Comparison of ENCODE assay signal across 20 mouse cellular contexts in the genomic region with DNA sequence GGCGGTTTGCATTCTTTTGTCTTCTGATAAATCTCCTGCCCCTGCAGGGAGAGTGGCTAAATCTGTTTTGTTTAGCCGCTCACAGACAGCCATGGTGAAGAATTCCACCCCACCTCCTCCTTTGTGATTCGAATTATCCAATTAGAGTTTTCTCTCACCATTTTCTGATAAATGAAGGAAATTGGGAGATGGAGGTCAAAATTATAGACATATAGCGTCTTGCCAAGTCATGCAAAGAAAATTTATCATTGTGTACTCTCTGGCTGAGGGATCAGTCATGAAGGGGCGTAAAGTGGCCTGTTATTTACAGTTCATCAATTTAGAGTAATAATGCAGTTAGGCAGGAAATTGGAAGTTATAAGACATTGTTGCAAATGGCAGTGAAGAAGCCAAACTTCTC.
DNase-seq lines count a peak whose midpoint lies in the region; ATAC-seq and TF ChIP-seq lines count a peak whose summit lies in the region.
"Had no signal": no experiment of that assay in that cellular context is flagged by ENCODE, and none has a peak within 500 bp of the region (broad histone marks: within the 10 kb centered on the region; RNA-seq: fewer than 3 reads in every experiment).

No protein-coding gene starts in this region.

- H3K27me3 ChIP-seq in hindbrain, embryonic 14.5 days (ENCODE audit: control insufficient read depth, insufficient read depth, low read length) = no peaks in the 10 kb centered on the region
- H3K27me3 ChIP-seq in hindbrain, embryonic 16.5 days (replicated peaks; ENCODE audit: control insufficient read depth, insufficient read depth, low read length) = no peaks in the 10 kb centered on the region
- no peaks in the 10 kb centered on the region for H3K27me3 ChIP-seq in neural tube, embryonic 15.5 days (replicated peaks)
- H3K27me3 ChIP-seq: embryonic facial prominence, embryonic 12.5 days; forebrain, embryonic 13.5 days; forebrain, embryonic 15.5 days; Patski had no signal

- 0 out of 2 replicates have a peak overlapping the region, but pooled peaks have one; percentile 20 for H3K27ac ChIP-seq in hindbrain, embryonic 14.5 days
- H3K27ac ChIP-seq in hindbrain, embryonic 16.5 days (ENCODE audit: low read depth, low read length) = no peak overlapping the region
- H3K27ac ChIP-seq in neural tube, embryonic 15.5 days (replicated peaks) = no peak overlapping the region
- no peak overlapping the region for H3K27ac ChIP-seq in layer of hippocampus, adult 2 months
- H3K27ac ChIP-seq: embryonic facial prominence, embryonic 10.5 days; embryonic facial prominence, embryonic 12.5 days; forebrain, embryonic 13.5 days; forebrain, embryonic 15.5 days had no signal

- WGBS in hindbrain, embryonic 14.5 days = 35% methylated on average over 5 of the region's 5 CpGs
- whole genome bisulfite sequencing in hindbrain, embryonic 16.5 days = 32% methylated on average over 5 of the region's 5 CpGs
- 26% methylated on average over 5 of the region's 5 CpGs for WGBS in neural tube, embryonic 15.5 days

- no peak overlapping the region for H3K9ac ChIP-seq in hindbrain, embryonic 14.5 days
- no peak overlapping the region for H3K9ac ChIP-seq in hindbrain, embryonic 16.5 days (ENCODE audit: low read depth, low read length)
- no peak overlapping the region for H3K9ac ChIP-seq in neural tube, embryonic 15.5 days (replicated peaks)
- H3K9ac ChIP-seq: embryonic facial prominence, embryonic 12.5 days; forebrain, embryonic 13.5 days; forebrain, embryonic 15.5 days; forebrain, postnatal 0 days had no signal

- ATAC-seq in hindbrain, embryonic 14.5 days (ENCODE audit: low FRiP score) = no peak
- no peak for ATAC-seq in hindbrain, embryonic 16.5 days
- no peak for ATAC-seq in neural tube, embryonic 15.5 days (ENCODE audit: low FRiP score)
- ATAC-seq: activated CD4-positive, CD25-positive, alpha-beta regulatory T cell, adult 4 months; forebrain, embryonic 13.5 days; forebrain, embryonic 15.5 days; forebrain, postnatal 0 days; Patski had no signal

- no peaks in the 10 kb centered on the region for H3K36me3 ChIP-seq in hindbrain, embryonic 14.5 days (replicated peaks; ENCODE audit: control insufficient read depth, insufficient read depth)
- no peaks in the 10 kb centered on the region; the same call in 1 of the 2 replicates for H3K36me3 ChIP-seq in hindbrain, embryonic 16.5 days (ENCODE audit: control insufficient read depth, insufficient read depth, low read length)
- H3K36me3 ChIP-seq in neural tube, embryonic 15.5 days = peaks cover 3% of the 10 kb centered on the region; the same call in 1 of the 2 replicates
- H3K36me3 ChIP-seq: embryonic facial prominence, embryonic 12.5 days; forebrain, embryonic 15.5 days had no signal

- H3K4me1 ChIP-seq in hindbrain, embryonic 14.5 days (replicated peaks; ENCODE audit: control insufficient read depth, insufficient read depth, low read length) = peaks cover 26% of the 10 kb centered on the region; the same call in 1 of the 2 replicates
- peaks cover 4% of the 10 kb centered on the region; the same call in 1 of the 2 replicates for H3K4me1 ChIP-seq in hindbrain, embryonic 16.5 days (ENCODE audit: control insufficient read depth, insufficient read depth, low read depth, low read length)
- H3K4me1 ChIP-seq in neural tube, embryonic 15.5 days = peaks cover 17% of the 10 kb centered on the region
- H3K4me1 ChIP-seq: embryonic facial prominence, embryonic 10.5 days; embryonic facial prominence, embryonic 12.5 days; forebrain, embryonic 15.5 days had no signal

- DNase-seq in hindbrain, embryonic 14.5 days (ENCODE audit: low spot score) = no peak
- DNase-seq in retina, embryonic 14.5 days (ENCODE audit: low spot score) = peak; percentile 73
- DNase-seq in layer of hippocampus, adult 2 months (ENCODE audit: low spot score in 2 of 2) = no peak
- DNase-seq: adrenal gland, adult 8-10 months; adrenal gland, postnatal 14 days; adrenal gland, postnatal 36 days; cerebellum, adult 11-12 months; cerebellum, adult 2 months; cerebellum, adult 9-10 months; cerebellum, postnatal 10 days; cerebellum, postnatal 25 days; forebrain, postnatal 0 days had no signal

- H3K4me2 ChIP-seq in hindbrain, embryonic 14.5 days (replicated peaks) = no peak overlapping the region
- H3K4me2 ChIP-seq in hindbrain, embryonic 16.5 days (ENCODE audit: low read length) = no peak overlapping the region
- H3K4me2 ChIP-seq in neural tube, embryonic 15.5 days = no peak overlapping the region
- H3K4me2 ChIP-seq: embryonic facial prominence, embryonic 12.5 days; forebrain, embryonic 13.5 days; forebrain, embryonic 15.5 days had no signal

- H3K9me3 ChIP-seq in hindbrain, embryonic 14.5 days (ENCODE audit: control insufficient read depth, low read length) = no peaks in the 10 kb centered on the region
- H3K9me3 ChIP-seq in hindbrain, embryonic 16.5 days (ENCODE audit: control insufficient read depth, low read length) = no peaks in the 10 kb centered on the region
- H3K9me3 ChIP-seq in neural tube, embryonic 15.5 days (replicated peaks) = no peaks in the 10 kb centered on the region
- H3K9me3 ChIP-seq: embryonic facial prominence, embryonic 12.5 days; forebrain, embryonic 13.5 days; forebrain, embryonic 15.5 days had no signal

- H3K4me3 ChIP-seq in hindbrain, embryonic 14.5 days (replicated peaks; ENCODE audit: low read length) = no peak overlapping the region
- no peak overlapping the region for H3K4me3 ChIP-seq in hindbrain, embryonic 16.5 days (ENCODE audit: low read length)
- no peak overlapping the region for H3K4me3 ChIP-seq in neural tube, embryonic 15.5 days (replicated peaks)
- H3K4me3 ChIP-seq in layer of hippocampus, adult 2 months = no peak overlapping the region
- H3K4me3 ChIP-seq: embryonic facial prominence, embryonic 10.5 days; embryonic facial prominence, embryonic 12.5 days; forebrain, embryonic 13.5 days; forebrain, embryonic 15.5 days had no signal

- TF ChIP-seq CTCF in layer of hippocampus, adult 2 months (conservative IDR thresholded peaks at IDR 0.05) = no peak
